Mouse (Mus musculus): ENCODE measurements around the gene Krt88.

Krt88 gene

GRCm38 (mm10) chr15:101479007-101479665, 31.6 kb downstream of the Krt88 start:
- no peak for DNase-seq (ENCODE audit: low spot score)

GRCm38 (mm10) chr15:101479666-101480060, 32.1 kb downstream of the Krt88 start:
- no peak for DNase-seq (ENCODE audit: low spot score)

- DNase-seq (ENCODE audit: low spot score) = no peak
Measured at GRCm38 (mm10) chr15:101482056-101482455, 34.5 kb downstream of the Krt88 start.

GRCm38 (mm10) chr15:101483646-101484045, 36.1 kb downstream of the Krt88 start:
- no peak for DNase-seq (ENCODE audit: low spot score)

GRCm38 (mm10) chr15:101484939-101485338, 37.4 kb downstream of the Krt88 start:
- DNase-seq (ENCODE audit: low spot score) = no peak

- no peak for DNase-seq (ENCODE audit: low spot score)
Measured at GRCm38 (mm10) chr15:101485911-101486635, 38.5 kb downstream of the Krt88 start.

GRCm38 (mm10) chr15:101491431-101491830, 43.9 kb downstream of the Krt88 start, which contains the start of gene Krt83:
Gene Krt83 (minus strand): TSS chr15:101491512.
- no peak for DNase-seq (ENCODE audit: low spot score)

- no peak for DNase-seq (ENCODE audit: low spot score)
Measured at GRCm38 (mm10) chr15:101492718-101493117, 45.2 kb downstream of the Krt88 start.

- DNase-seq (ENCODE audit: low spot score) = no peak
Measured at GRCm38 (mm10) chr15:101493713-101494112, 46.2 kb downstream of the Krt88 start.

- DNase-seq (ENCODE audit: low spot score) = no peak
Measured at GRCm38 (mm10) chr15:101494203-101494602, 46.7 kb downstream of the Krt88 start.

GRCm38 (mm10) chr15:101495266-101495665, 47.7 kb downstream of the Krt88 start:
- no peak for DNase-seq (ENCODE audit: low spot score)

GRCm38 (mm10) chr15:101497181-101497580, 49.6 kb downstream of the Krt88 start:
- DNase-seq (ENCODE audit: low spot score) = no peak

All from yolk sac, embryonic 10.5 days (tissue).